Mouse (Mus musculus) lung, postnatal 0 days (tissue): ENCODE results near the gene Mrgpre. TPM values are rescaled to one million over a fixed set of nuclear protein-coding genes. Genes with fewer than 3 reads are reported as not detected.

ENCODE experiments used
- ATAC-seq: fragments of 200-750 bp; cut with Nextera tagmentation; 2 replicates; pipeline ENCODE4 v1.8.0; 2017; ENCODE audit warnings: moderate library complexity
- DNase-seq: peaks from one replicate; pipeline ENCODE4 v3.0.0-alpha.2; 2016; ENCODE audit warnings: low spot score
- H3K27ac ChIP-seq: fragments of 300-500 bp; sonication (generic); 2 replicates; pipeline ENCODE4 v1.5.1; 2014; ENCODE audit warnings: antibody characterized with exemption, mild to moderate bottlenecking, low read length, mixed read lengths
- H3K27me3 ChIP-seq: fragments of 300-500 bp; sonication (generic); replicated peaks from 2 replicates; pipeline ENCODE4 v1.6.1; 2014; ENCODE audit warnings: low read length, mixed read lengths; ENCODE audit not compliant: insufficient read depth
- H3K36me3 ChIP-seq: fragments of 300-500 bp; sonication (generic); 2 replicates; pipeline ENCODE4 v1.6.1; 2014; ENCODE audit warnings: low read length, mixed read lengths; ENCODE audit not compliant: insufficient read depth
- H3K4me1 ChIP-seq: fragments of 300-500 bp; sonication (generic); 2 replicates; pipeline ENCODE4 v1.6.1; 2014; ENCODE audit warnings: antibody characterized with exemption, low read depth, low read length, mixed read lengths; ENCODE audit not compliant: insufficient read depth
- H3K4me2 ChIP-seq: fragments of 300-500 bp; sonication (generic); replicated peaks from 2 replicates; pipeline ENCODE4 v1.6.1; 2014; ENCODE audit warnings: low read depth, mild to moderate bottlenecking, low read length, moderate library complexity, mixed read lengths
- H3K4me3 ChIP-seq: fragments of 300-500 bp; sonication (generic); 2 replicates; pipeline ENCODE4 v1.5.1; 2014; ENCODE audit warnings: low read depth, low read length
- H3K9ac ChIP-seq: fragments of 300-500 bp; sonication (generic); replicated peaks from 2 replicates; pipeline ENCODE4 v1.6.1; 2014; ENCODE audit warnings: low read depth, mild to moderate bottlenecking
- H3K9me3 ChIP-seq: fragments of 300-500 bp; sonication (generic); 2 replicates; pipeline ENCODE4 v1.6.1; 2016; ENCODE audit warnings: low read length, mixed read lengths
- CTCF ChIP-seq: IDR thresholded peaks from 2 replicates; pipeline ENCODE4 v1.5.1; 2016; ENCODE audit warnings: antibody characterized with exemption, mild to moderate bottlenecking
- EP300 ChIP-seq: IDR thresholded peaks from 2 replicates; pipeline ENCODE4 v1.6.1; 2016; ENCODE audit warnings: antibody characterized with exemption, mild to moderate bottlenecking, control low read depth
- WGBS: fragments of 180-500 bp; shearing (Covaris S2); extraction: QIAGEN DNeasy Blood & Tissue Kit; methylation state at CpG from one replicate; pipeline ENCODE4 v1.1.7; 2014; 5-methylcytosine and 5-hydroxymethylcytosine counted together
- polyA plus RNA-seq: library from polyadenylated mRNA; unstranded; fragments of >200 nt; fragmentation: Nextera tagmentation; extraction: Ambion mirVana; gene quantifications from 2 replicates; pipeline ENCODE4 v1.2.1, GENCODE M21; 2015

The Mrgpre gene
- polyA plus RNA-seq, 1 experiment from 2014 or later: 0.72 TPM

- WGBS: 4% methylated on average over 36 of the region's 37 CpGs
- peak overlapping the region; percentile 74 for H3K27ac ChIP-seq
- no peaks in the 10 kb centered on the region for H3K9me3 ChIP-seq
- peak; percentile 98 for ATAC-seq
- H3K4me2 ChIP-seq: peak overlapping the region; percentile 61
- H3K9ac ChIP-seq: peak overlapping the region; percentile 21
- TF ChIP-seq EP300 (no peak), CTCF (peak; percentile 93)
- peak; percentile 98 for DNase-seq
- H3K4me3 ChIP-seq: peak overlapping the region; percentile 65
- H3K4me1 ChIP-seq: peaks cover 4% of the 10 kb centered on the region; the same call in 1 of the 2 replicates
- no peaks in the 10 kb centered on the region for H3K36me3 ChIP-seq
- H3K27me3 ChIP-seq: no peaks in the 10 kb centered on the region
Observed at GRCm38 (mm10) chr7:143829504-143830331, 45.4 kb upstream of the Mrgpre start.

- Histone ChIP-seq H3K9me3 (no peaks in the 10 kb centered on the region), H3K4me2 (no peak overlapping the region), H3K27ac (no peak overlapping the region), H3K36me3 (no peaks in the 10 kb centered on the region), H3K4me1 (peaks cover 8% of the 10 kb centered on the region; the same call in 1 of the 2 replicates), H3K4me3 (no peak overlapping the region), H3K27me3 (no peaks in the 10 kb centered on the region), H3K9ac (no peak overlapping the region)
- 85% methylated on average over 2 of the region's 2 CpGs for WGBS
- no peak for TF ChIP-seq EP300
- TF ChIP-seq CTCF: no peak
- ATAC-seq (no peak), DNase-seq (no peak)
Observed at GRCm38 (mm10) chr7:143826985-143827384, 42.7 kb upstream of the Mrgpre start.

GRCm38 (mm10) chr7:143823266-143823605, 38.9 kb upstream of the Mrgpre start:
- ATAC-seq (no peak), DNase-seq (no peak)
- H3K27ac ChIP-seq: 0 out of 2 replicates have a peak overlapping the region, but pooled peaks have one; percentile 14
- H3K4me2 ChIP-seq: peak overlapping the region; percentile 69
- H3K9me3 ChIP-seq: no peaks in the 10 kb centered on the region
- H3K36me3 ChIP-seq: no peaks in the 10 kb centered on the region
- H3K4me1 ChIP-seq: peaks cover 5% of the 10 kb centered on the region; the same call in 1 of the 2 replicates
- no peaks in the 10 kb centered on the region for H3K27me3 ChIP-seq
- peak overlapping the region; percentile 61 for H3K4me3 ChIP-seq
- 0 out of 2 replicates have a peak overlapping the region, but pooled peaks have one; percentile 6 for H3K9ac ChIP-seq
- TF ChIP-seq EP300 (no peak), CTCF (no peak)
- WGBS: 75% methylated on average over 4 of the region's 4 CpGs

- Histone ChIP-seq H3K9me3 (no peaks in the 10 kb centered on the region), H3K27me3 (no peaks in the 10 kb centered on the region), H3K27ac (peak within 1 kb of the TSS; percentile 59), H3K9ac (peak within 1 kb of the TSS; percentile 68), H3K4me2 (peak within 1 kb of the TSS; percentile 69), H3K4me3 (peak within 1 kb of the TSS; percentile 61), H3K36me3 (no peaks in the 10 kb centered on the region), H3K4me1 (peaks cover 5% of the 10 kb centered on the region; the same call in 1 of the 2 replicates)
- under 1% methylated on average over 36 of the region's 40 CpGs for WGBS
- peak; percentile 100 for DNase-seq
- ATAC-seq: peak; percentile 99
- TF ChIP-seq CTCF: no peak
- TF ChIP-seq EP300: no peak
Observed at GRCm38 (mm10) chr7:143822375-143823265, 38.3 kb upstream of the Mrgpre start, which contains the start of the genes Nadsyn1 and Dhcr7. TSS of gene Nadsyn1 (minus strand) at chr7:143822849. TSS of gene Dhcr7 (plus strand) at chr7:143823145.

- peaks cover 5% of the 10 kb centered on the region; the same call in 1 of the 2 replicates for H3K4me1 ChIP-seq
- no peak overlapping the region for H3K4me3 ChIP-seq
- H3K27ac ChIP-seq: no peak overlapping the region
- DNase-seq (no peak), ATAC-seq (no peak)
- no peaks in the 10 kb centered on the region for H3K27me3 ChIP-seq
- H3K4me2 ChIP-seq: no peak overlapping the region
- WGBS: 90% methylated on average over 2 of the region's 2 CpGs
- TF ChIP-seq CTCF (no peak), EP300 (no peak)
- H3K9me3 ChIP-seq: no peaks in the 10 kb centered on the region
- no peak overlapping the region for H3K9ac ChIP-seq
- H3K36me3 ChIP-seq: no peaks in the 10 kb centered on the region
Observed at GRCm38 (mm10) chr7:143821241-143821640, 36.9 kb upstream of the Mrgpre start.

GRCm38 (mm10) chr7:143819201-143819600, 34.9 kb upstream of the Mrgpre start:
- Histone ChIP-seq H3K4me1 (peaks cover 5% of the 10 kb centered on the region; the same call in 1 of the 2 replicates), H3K36me3 (no peaks in the 10 kb centered on the region), H3K4me3 (no peak overlapping the region), H3K4me2 (no peak overlapping the region), H3K27me3 (no peaks in the 10 kb centered on the region), H3K9ac (no peak overlapping the region), H3K27ac (no peak overlapping the region), H3K9me3 (no peaks in the 10 kb centered on the region)
- ATAC-seq (no peak), DNase-seq (no peak)
- WGBS: 63% methylated on average over 4 of the region's 4 CpGs
- TF ChIP-seq EP300 (no peak), CTCF (no peak)
